Mouse (Mus musculus): ENCODE results near the gene Por.

The Por gene

GRCm38 (mm10) chr5:135657128-135657527, 12.7 kb upstream of the Por start:
- no peak for DNase-seq (ENCODE audit: low spot score in 2 of 2)

DNA sequence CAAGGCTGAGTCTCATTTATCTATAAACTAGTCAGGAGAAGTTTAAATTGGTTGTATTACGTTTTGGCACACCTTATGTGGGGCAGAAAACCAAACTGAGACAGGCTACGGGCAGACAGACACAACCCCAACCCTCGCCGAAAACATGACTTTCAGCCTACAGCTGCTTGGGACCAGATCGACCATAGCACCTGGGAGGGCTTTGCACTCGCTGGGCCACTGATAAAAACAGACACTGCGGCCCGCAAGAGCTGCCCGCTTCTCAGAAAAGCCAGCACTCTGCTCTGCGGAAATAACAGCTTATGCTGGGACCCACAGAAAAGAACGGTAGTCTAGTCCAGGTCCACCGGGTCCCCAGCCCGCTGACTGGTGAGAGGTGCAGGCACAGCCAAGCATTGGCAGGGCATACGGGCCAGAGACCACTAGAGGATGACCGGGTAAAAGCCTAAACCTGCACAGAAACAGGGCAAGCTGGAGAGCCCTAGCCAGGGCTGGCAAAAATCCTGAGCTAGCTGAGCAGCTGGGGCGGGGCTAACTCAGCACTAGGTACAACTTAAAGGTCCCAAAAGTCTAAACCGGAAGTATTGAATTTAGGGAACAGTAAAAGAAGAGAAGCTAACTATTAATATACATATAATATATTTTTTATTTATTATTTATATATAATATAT, 12.0 kb upstream of the Por start:
- no peak for DNase-seq (ENCODE audit: low spot score in 2 of 2)

- no peak for DNase-seq (ENCODE audit: low spot score in 2 of 2)
These were observed 9.9 kb upstream of the Por start for GRCm38 (mm10) chr5:135659956-135660355.

GRCm38 (mm10) chr5:135660535-135660934, 9.3 kb upstream of the Por start:
- DNase-seq (ENCODE audit: low spot score in 2 of 2), result no peak

DNA sequence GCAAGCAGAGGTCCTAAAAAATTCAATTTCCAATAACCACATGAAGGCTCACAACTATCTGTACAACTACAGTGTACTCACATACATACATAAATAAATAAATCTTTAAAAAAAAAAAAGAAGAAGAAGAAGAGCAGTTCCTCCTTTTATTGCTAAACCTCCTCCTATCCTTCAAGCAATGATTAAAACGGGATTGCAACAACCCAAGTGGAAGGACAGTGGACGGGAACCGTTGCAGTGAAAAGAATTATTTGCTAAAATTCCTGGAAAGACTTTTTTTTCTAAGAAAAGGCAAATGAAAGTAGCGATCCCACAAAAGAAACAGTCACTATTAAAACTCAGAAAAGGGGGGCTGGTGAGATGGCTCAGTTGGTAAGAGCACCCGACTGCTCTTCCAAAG, 2.9 kb upstream of the Por start:
- no peak for DNase-seq (ENCODE audit: low spot score in 2 of 2)

DNA sequence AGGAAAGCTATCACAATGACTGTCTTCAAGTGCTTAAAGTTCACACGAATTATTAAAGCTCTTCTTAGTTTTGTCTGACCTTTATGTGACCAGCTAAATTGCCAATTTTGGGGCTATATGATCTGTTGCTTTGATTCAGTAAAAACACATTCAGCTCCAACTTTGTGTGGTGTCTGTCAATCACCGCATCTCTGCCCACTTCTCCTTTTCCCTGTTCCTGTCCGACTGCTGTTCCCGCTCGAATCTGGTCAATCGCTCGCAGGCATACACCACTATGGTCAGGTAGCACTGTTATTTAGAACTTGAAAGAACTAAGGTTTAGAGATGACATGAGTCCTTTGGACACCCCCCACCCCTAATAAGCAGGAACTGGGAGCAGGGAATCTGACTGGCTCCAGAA, 1.8 kb upstream of the Por start:
- no peak for DNase-seq (ENCODE audit: low spot score in 2 of 2)

DNA sequence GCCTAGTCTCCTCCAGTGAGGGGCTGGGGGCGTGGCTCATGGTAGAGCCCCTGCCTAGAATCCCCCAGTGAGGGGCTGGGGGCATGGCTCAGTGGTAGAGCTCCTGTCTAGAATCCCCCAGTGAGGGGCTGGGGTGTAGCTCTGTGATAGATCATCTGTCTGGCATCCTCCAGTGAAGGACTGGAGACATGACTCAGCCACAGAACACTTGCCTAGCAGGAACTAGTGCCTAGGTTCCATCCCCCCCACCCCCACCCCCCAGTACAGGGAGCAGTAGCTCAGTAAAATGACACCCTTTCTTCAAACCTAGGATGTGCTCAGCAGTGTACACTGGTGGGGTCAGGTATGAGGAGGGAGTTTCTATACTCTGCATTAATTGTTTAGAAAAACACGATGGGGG, 1.0 kb downstream of the Por start:
- DNase-seq (ENCODE audit: low spot score in 2 of 2), result no peak

- no peak for DNase-seq (ENCODE audit: low spot score in 2 of 2)
These were observed 2.7 kb downstream of the Por start for GRCm38 (mm10) chr5:135672509-135672908.

- DNase-seq (ENCODE audit: low spot score in 2 of 2), result no peak
These were observed 3.1 kb downstream of the Por start for GRCm38 (mm10) chr5:135672980-135673379.

DNA sequence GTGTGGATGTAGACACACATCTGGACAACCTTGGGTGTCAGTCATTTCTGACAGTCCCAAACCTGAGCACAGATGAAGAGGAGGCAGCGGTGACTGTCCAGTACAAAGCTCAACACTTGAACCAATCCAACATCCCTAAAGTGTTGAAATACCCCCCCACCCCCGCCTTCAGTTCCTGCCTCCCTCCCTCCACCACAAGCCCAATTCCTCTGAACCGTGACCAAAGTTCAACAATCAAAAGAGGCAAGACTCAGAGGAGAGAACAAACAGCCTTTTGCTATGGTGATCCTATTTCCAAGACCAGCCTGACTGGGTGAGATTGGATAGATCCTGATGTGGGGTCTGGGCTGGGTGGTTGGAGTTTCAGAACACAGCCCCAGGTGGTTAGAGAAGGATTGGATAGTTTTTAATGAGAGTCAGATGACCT, 4.5 kb downstream of the Por start:
- no peak for DNase-seq (ENCODE audit: low spot score in 2 of 2)

- DNase-seq (ENCODE audit: low spot score in 2 of 2), result peak; percentile 49 to 77
These were observed 5.0 kb downstream of the Por start for GRCm38 (mm10) chr5:135674821-135675220.

DNA sequence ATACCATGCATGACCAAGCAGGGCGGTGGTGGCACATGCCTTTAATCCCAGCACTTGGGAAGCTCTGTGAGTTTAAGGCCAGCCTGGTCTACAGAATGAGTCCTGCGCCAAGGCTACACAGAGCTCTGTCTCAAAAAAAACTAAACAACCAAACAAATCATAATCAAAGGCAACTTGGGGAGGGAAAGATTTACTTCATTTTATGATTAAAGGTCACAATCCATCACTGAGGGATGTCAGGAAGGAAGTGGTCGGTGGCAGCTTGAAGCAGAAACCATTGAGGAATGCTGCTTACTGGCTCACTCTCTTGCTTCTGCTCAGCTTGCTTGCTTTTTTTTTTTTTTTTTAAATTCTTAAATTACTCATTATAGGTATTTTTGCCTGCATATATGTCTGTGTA, 6.9 kb downstream of the Por start:
- no peak for DNase-seq (ENCODE audit: low spot score in 2 of 2)

GRCm38 (mm10) chr5:135677251-135677650, 7.4 kb downstream of the Por start:
- DNase-seq (ENCODE audit: low spot score in 2 of 2), result no peak

- no peak for DNase-seq (ENCODE audit: low spot score in 2 of 2)
These were observed 8.6 kb downstream of the Por start for GRCm38 (mm10) chr5:135678481-135678880.

DNA sequence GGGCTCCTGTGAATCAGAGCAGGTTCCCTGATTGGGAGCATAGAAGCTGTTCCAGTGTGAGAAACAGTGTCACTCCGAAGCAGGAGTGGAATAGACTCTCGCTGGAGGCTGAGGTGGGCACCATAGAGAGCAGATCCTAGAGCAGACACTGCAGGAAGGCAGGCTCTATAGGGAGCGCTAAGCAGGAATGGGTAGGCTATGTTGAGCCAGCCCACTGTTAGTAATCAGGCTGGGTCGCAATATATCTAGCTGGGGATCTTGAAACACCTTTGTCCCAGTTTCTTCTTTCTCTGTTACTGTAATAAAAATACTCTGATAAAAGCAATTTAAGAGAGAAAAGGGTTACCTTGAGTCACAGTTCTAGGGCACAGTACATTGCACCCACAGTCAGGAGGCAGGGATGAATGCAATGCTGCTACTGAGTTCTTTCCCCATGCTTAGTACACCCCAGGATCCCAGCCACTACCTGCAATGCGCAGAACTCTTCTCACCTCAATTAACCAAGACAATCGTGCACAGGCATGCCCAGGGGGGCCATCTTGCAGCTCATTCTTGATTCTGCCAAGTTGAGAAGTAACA, 11.2 kb downstream of the Por start:
- no peak for DNase-seq (ENCODE audit: low spot score in 2 of 2)

DNA sequence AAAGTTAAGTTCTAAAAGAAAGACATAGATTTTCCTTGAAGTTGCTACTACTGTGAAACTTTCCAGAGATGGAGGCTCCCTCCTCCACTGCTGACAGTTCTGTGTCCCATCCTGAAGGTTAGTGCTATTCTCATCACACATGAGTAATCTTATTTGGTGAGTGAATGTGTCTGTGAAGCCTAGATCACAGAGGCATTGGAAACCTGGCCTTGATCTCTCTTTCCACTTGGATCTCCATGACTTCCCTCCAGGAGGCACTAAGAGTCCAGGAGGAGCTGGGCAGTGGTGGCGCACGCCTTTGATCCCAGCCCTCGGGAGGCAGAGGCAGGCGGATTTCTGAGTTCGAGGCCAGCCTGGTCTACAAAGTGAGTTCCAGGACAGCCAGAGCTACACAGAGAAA, 12.2 kb downstream of the Por start:
- no peak for DNase-seq (ENCODE audit: low spot score in 2 of 2)

DNA sequence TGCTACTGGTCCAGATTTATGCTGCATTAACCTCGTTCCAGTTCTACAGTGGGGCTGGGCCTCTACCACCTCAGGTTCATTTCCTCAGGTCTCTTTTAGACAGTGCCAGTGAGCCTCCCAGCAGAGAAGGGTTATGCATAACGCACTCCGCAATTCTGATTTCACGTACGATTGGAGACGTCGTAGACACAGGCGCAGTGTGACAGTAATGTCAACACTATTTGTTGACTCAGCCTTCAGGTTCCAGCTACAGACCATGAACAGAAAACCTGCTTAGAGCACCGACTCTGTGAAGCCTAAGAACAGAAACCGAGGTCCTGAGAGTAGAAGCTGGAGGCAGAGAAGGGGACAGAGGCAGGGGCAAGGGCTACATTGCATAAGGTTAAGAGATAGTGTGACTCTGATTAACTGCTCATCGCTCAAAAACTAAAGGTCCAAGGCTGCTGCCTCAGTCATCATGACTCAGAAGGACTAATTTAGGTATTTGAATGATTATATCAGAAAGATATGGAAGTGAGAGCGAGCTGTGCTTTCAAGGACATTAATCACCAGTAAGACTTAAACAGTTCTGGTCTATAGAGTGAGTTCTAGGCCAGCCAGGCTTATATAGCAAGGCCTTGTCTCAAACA, 13.2 kb downstream of the Por start:
- no peak for DNase-seq (ENCODE audit: low spot score in 2 of 2)

DNA sequence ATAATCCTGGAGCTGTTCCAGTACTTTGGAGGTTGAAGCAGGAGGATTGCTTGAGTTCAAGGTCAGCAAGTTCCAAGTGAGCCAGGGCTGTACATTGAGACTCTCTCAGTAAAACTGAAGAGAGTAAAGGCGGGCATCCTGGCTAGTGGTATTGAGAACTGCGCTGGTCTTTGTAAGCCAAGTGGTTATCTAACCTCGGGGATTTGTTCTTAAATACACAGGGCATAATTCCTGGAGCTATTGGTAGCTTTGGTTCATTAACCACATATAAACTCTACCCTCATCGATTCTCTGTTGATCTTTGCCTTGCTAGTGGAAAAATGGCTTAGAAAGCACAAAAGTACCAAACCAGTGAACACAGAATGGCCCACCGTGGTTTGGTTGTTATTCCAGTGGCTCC, 20.6 kb downstream of the Por start:
- DNase-seq (ENCODE audit: low spot score in 2 of 2), result no peak

GRCm38 (mm10) chr5:135691266-135691665, 21.4 kb downstream of the Por start:
- no peak for DNase-seq (ENCODE audit: low spot score in 2 of 2)

DNA sequence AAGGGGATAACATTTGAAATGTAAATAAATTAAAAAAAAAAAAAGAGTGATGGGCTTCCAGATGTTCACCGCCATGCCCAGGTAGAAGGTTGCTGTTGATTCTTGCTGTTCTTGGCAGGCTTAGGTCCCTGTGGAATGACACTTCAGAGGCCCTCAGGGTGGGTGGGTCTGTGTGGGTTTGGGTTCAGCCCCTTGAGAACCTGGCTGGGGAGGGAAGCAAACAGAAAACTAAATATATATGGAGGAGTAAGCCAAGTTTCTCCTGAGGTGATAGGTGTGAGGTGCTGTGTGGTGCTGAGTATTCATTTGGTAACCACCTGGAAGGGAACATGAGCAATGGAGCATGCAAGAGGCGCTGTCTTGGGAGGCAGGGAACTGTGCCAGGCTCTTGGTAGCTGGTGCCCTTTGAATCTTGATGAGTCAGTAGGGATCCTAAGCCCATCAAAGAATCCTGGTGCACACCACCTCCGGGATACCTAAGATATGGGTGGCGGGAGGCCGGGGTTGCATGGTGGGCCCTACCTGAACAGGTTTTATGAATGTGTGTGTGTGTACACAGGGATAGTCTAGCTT, 23.5 kb downstream of the Por start:
- no peak for DNase-seq (ENCODE audit: low spot score in 2 of 2)

DNA sequence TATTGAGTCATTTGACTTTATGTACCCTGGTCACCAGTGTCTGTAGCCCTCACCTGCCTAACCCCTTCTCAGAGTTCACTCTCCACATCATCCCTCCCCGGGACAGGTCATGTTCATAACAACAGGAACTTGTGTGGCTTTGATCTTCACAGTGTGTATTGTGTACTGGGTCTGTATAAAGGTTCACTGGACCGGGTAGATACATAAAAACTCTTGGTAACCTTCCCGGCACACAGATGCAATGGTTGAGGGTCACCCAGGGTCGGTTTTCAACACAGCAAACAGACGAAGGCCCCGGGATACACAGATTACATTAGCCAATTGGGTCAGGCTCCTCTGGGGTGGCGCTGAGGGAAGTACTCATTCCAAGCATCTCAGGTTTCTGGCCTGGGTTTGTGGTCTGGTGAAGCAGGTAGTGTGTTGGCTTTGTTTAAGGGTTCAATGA, 25.5 kb downstream of the Por start:
- no peak for DNase-seq (ENCODE audit: low spot score in 2 of 2)

GRCm38 (mm10) chr5:135697711-135698111, 27.9 kb downstream of the Por start:
- DNase-seq (ENCODE audit: low spot score in 2 of 2), result no peak

DNA sequence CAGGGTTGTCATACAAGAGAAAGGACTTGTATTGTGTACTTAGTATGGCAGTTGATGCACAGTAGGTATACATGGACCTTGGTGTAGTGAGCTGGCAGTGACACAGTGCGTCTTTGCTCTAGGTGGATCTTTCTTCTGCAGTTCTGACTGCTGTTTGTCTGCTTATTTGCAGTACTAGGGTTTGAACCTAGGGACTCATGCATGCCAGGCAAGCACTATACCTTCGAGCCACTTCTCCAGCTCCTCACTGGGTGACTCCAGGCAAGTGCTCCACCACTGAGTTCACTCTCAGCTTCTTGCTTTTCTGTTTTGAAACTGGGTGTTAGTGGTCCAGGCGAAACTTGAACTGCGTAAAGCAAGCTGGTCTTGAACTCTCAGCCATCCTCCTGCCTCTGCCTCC, 31.8 kb downstream of the Por start:
- DNase-seq (ENCODE audit: low spot score in 2 of 2), result no peak

Measured in frontal cortex, postnatal 14 days (tissue).